Mouse (Mus musculus) layer of hippocampus, postnatal 25 days (tissue): ENCODE measurements around the gene Tmem50b. TPM values are rescaled to one million over a fixed set of nuclear protein-coding genes. Genes with fewer than 3 reads are reported as not detected.
"Not testable (repeated sequence)": the region's sequence is repeated elsewhere in the genome, so short reads cannot be mapped to it uniquely, and the experiment has no call there.

ENCODE experiments used
- DNase-seq, 2 experiments: peaks; one replicate each; pipeline ENCODE4 v3.0.0; 2022; ENCODE audit warnings: mixed read lengths in 2 of 2, low spot score in 1 of 2; ENCODE audit errors: extremely low spot score in 1 of 2
- microRNA-seq, 2 experiments: library from miRNA; unstranded; fragments of <30 nt; microRNA quantifications; one replicate each; pipeline ENCODE4 v1.2.0; 2021
- total RNA-seq, 2 experiments: library from RNA; stranded (reverse); gene quantifications; 2 replicates each; pipeline ENCODE4 v1.2.3; 2021

The Tmem50b gene
- total RNA-seq, 2 experiments from 2014 or later = 105 to 120 TPM

DNA sequence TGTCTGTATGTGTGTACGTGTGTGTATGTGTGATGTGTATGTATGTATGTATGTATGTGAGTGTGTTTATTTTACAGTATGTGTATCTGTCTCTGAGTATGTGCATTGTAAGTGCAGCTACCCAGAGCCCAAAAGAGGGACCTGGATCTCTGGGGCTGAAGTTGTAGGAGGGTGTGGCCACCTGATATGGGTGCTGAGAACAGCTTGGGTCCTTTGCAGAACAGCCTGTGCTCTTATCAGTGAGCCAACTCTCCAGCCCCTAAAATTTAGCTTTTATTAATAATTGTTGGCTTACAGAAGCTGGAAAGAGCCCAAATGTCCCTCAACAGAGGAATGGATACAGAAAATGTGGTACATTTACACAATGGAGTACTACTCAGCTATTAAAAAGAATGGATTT lies 54.0 kb downstream of the Tmem50b start:
- DNase-seq = no peak

DNA sequence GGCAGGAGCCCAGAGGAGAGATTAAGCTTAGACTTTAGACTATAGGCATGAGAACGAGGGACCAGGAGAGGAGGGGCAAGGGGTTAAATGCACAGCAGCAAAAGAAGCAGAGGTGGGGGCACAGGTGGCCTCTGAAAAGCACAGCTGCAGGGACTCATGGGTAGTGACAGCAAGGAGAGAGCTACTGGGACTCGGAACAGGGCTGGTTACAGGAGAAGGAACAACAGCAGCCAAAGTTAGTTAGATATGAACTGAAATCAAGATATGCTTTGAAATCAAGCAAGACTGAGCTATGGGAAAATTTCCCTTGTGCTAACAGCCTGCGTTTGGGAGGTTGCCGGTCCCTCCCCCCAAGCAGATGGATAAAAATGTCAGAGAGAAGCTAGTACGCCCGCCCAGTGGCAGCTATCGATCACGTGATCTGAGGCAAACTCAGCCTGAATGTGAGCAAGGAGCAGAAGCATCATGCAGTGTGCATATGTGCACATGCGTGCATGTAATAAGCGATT lies 56.0 kb downstream of the Tmem50b start:
- peak in 1 of 2 experiments; percentile 54 for DNase-seq

DNA sequence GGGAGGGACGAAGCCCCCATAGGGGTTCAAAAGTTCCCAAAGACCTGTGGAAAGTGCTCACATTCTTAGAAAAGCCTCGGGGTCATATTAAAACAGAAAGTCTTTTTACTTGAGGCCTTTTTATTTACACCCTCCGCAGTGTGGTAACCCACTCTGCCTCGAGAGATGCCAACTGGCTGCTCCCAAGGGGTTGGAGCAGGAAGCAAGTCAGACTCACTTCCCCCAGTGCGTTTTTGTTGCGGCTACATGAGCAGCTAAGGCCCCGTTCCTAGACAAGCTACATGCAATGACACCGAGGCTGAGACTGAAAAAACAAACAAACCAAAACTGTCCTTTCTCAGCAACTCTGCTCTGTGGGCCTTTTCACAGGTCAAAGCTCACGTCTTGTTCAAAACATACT lies 59.1 kb downstream of the Tmem50b start:
- DNase-seq = no peak

DNA sequence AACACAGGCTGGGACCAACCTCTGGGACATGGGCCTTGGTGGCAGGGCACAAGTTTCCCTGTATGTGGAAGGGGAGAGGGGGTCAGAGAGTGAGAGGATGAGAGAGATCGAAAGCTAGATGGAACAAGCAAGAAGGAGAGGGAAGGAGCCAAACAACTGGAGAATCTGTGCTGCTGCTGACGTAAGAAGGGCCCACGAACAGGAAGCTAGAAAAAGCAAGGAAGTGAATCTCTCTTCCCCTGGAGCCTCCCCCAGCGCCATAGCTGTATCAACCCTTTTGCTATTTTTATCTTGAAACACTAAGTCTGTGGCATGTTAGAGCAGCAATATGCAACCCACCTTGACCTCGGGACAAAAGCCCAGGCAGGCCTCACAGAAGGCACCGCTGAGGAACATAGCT lies 59.5 kb downstream of the Tmem50b start:
- DNase-seq = no peak

DNA sequence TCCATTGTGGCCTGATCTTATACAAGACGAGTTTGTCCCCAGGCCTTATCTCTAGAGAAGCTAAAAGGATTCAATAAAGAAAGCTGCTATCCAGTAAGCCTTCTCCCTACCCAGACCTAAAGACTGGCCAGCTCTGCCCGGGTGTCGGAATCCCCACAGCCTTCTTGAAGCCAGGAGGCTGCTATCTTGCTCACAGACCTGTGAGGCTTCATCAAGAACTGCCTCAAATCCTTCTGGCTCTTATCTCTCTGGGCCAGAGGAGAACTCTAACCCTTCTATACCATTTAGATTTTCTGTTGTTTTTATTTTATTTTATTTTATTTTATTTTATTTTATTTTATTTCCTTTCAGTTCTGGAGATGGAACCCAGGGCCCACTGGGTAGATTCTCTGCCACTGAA lies 60.5 kb downstream of the Tmem50b start:
- no peak for DNase-seq

DNA sequence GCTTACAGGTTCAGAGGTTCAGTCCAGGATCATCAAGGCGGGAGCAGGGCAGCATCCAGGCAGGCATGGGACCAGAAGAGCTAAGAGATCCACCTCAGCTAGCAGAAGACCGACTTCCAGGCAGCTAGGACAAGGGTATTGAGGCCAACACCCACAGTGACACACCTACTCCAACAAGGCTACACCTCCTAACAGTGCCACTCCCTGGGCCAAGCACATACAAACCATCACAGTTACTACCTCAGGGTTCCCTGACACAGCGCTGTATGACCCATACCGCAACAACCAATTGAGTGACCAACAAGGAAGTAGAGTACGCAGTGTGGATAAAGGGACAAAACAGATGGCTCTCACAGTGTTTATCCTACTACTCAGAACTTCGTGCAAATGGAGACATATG lies 61.2 kb downstream of the Tmem50b start:
- DNase-seq = no peak

DNA sequence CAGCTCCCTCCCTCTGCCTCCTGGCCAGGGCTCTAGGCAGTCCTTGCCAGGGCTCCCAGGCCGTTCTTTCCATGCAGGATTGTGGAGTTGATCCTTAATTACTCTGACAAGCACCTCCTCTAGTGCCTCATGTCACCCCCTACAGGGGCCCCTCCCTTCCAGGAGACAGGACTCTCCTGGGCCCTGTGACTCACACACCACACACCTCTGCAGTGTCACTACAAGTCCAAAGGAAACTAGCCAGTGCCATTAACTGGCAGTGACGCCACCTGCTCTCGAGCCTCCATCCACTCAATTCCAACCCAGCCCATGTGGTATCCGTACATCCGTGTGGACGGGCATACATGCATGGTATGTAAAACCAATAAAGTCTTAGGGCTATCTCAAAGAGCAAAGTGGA lies 62.7 kb downstream of the Tmem50b start:
- no peak for DNase-seq

DNA sequence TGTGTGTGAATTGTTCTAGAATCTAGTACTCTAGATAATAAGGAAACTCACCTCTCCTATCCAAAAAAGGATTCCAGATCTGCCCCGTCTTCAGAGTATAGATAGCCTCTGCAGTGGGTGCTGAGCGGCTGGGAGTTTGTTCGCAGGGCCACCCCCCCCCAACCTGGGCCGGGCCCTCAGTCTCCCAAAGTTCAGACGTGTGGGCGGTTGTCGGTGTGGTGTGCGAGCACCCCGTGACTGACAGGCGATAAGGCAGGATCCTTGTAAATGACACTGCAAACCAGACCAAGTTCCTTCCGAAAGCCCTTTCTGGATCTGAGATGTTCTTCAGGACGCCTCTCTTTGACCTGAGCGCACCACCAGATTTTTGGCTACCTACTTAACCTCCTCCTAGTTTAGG lies 63.1 kb downstream of the Tmem50b start:
- peak in 1 of 2 experiments; percentile 56 for DNase-seq

DNA sequence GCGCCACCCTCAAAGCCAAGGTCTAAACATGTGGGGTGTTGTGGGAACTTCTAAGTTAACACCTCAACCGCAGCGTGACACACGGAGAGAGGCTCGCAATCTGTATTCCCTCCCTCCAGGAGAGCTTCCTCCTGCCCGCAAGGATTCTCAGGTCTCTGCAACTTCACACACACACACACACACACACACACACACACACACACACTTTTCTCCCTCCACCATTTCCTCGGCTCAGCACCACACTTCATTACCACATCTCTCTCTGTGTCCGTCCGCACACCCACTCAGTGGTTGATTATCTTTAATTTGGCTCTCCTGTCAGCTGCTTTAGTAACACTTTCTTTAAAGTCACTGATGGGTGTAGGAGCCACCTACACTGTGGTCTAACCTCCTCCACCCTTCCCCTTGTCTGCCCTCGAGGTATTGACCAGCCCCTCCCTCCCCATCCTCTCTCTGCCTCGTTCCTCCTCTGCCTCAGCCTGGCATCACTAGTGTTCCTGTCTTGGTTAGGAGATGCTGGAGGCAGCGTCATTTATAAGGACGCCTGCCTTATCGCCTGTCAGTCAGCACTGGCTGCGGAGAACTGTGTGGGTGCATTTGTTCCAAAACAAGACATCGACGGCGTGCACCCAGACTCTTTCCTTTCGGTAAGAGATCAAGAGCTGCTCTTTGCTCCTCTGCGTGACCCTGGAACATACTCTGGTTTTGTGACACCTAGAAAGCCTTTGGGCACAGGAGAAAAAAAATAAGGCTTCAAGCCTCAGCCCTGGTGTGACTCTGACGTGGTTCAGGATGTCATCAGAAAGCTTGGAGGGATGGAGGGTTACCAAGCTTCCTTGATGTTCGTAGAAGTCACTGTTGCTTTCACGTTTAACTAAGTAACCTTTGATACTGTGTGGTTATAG lies 64.3 kb downstream of the Tmem50b start:
- no peak for DNase-seq

DNA sequence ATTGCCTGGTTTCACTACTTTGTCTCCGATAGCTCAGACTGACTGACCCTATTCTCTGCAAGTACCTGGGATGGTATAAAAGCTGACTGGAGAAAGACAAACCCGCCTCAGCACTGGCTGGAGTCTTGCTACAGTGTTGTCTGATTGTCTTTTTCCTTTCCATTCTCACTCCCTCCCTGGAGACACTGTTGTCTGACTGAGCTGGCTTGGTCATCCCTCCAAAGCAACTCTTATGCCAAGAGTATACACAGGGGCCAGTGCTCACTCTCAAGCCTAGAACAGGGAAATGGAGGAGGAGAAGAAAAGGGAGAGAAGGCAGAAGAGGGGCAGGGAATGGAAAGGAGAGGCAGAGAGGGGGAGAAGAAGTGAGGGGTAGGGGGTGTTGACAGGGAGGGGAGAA lies 65.2 kb downstream of the Tmem50b start:
- DNase-seq = no peak

DNA sequence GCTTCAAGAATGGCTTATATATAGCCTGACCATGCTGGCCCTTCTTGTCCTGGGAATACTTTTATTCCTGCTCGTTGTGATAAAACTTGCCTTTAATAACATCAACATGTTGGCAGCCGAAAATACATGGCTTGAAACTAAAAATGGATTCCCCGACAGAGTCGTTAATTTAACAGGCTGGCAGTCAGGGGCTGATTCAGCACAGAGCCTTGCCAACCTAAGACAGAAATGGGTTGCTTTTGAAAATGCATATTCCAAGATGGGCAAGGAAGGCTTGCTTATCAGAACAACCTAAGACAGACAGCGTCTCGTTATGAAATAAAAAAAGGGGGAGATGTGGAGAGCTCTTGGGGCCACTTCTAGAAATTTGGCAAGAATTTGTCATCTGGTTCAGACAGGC lies 65.7 kb downstream of the Tmem50b start:
- no peak for DNase-seq

DNA sequence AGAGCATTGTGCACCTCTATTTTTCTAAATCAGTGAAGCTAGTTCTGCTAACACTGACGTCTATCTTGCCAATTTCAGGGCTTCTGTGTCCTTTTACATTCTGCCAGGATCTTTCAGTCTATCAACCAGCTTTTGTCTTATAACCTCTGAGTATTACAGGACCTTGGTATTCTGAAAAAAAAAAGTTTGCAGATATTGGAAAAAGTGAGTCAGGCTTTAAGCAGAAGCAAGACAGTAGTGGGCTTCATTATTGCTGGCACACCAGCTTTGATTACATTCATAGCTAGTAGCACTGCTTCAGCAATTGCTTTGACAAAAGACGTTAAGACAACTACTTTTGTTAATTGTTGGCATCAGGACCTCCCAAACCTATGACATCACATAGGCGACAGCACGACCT lies 66.8 kb downstream of the Tmem50b start:
- not testable (repeated sequence) for DNase-seq

DNA sequence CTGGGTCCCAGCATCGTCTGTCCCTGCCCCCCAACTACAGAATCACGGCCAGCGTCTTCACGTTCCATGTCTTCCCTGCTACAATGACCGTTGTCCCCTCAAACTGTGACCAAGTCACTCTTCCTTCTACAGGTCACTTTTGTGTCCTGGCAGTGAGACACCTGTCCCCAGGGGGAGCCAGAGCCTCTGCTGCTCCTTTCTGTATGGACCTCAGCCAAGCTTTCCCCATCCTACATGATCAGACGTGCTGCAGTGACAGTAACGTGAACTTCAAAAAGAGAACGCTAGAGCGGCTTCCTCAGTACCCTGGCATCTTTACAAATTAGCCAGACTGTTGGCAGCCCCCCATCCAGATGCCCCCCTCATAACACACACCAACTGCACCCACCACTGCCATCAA lies 69.0 kb downstream of the Tmem50b start:
- no peak for DNase-seq

DNA sequence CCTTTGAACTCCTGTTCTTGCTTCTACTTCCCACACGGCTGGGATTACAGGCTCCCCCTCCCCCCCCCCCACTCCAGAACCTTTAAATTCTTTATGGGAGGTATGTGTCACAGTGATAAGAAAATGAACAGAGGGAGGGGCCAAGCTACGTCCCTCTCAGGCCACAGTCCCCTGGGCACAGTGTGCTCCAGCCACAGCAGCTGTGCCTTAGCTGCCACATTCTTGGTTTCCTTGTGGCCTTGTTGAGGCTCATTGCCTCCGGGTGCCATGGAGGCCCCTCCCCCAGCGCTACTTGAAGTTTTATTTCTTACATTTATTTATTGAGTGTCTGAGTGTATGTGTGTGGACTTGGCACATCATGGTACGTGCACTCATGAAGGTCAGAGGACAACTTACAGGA lies 70.1 kb downstream of the Tmem50b start:
- DNase-seq = no peak

DNA sequence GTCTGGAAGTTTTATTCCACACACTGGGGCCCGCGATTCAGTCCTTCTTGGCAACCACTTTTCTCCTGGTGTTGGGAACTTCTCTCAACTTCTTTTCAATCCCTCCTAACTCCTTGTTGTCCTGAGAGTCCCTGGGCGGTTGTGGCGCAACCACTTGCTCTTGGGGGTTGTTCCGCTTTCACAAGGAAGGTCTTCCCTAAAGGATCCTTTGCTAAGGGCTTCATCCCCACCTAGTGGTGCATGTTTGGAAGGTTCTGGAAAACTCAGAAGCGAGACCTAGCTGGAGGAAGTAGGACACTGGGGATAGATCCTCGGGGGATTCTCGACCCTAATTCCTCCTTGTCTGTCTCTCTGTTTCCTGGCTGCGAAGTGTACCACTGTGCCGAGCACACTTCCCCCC lies 70.5 kb downstream of the Tmem50b start:
- DNase-seq = no peak

DNA sequence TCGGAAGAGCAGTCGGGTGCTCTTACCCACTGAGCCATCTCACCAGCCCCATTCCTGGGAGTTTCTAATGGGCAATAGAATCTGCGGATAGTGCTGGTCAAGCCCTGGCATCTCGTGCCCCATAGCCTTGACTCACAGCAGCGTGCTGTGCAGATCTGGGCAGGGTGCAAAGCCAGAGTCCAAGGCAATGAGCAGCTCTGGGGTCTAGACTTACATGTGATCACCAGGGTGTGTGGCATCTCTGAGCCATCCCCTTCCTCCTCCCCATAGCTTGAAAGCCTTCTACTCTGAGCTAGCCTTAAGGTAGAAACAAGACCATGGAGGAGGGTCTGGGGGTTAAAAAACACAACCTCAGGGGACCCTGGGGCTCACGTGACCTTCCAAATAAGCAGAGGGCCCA lies 71.3 kb downstream of the Tmem50b start:
- no peak for DNase-seq

Small RNA genes lying within 50 kb of the gene (microRNA-seq; reads per million reads assigned to microRNA genes)
- gene Mir6367 = 0 reads per million in 2 experiments

Other genes starting within 250 kb of the Tmem50b start
- gene Ifnar2, start 225.0 kb downstream of the Tmem50b start, total RNA-seq = 10 to 100 TPM; 23.8 TPM
- not detected for gene Gm21970, start 206.1 kb downstream of the Tmem50b start, total RNA-seq
- 10 to 100 TPM in 1 of 2 experiments, 1 to 10 TPM in 1; 9.7 to 11.2 TPM for gene Il10rb, start 191.6 kb downstream of the Tmem50b start, total RNA-seq
- 10 to 100 TPM; 48.8 to 55.6 TPM for gene Ifnar1, start 112.6 kb downstream of the Tmem50b start, total RNA-seq
- 10 to 100 TPM; 61.5 to 71.9 TPM for gene Ifngr2, start 50.7 kb downstream of the Tmem50b start, total RNA-seq
- gene Dnajc28, start 21.2 kb upstream of the Tmem50b start, total RNA-seq = 10 to 100 TPM in 1 of 2 experiments, 1 to 10 TPM in 1; 8.2 to 10.3 TPM
- gene Gart, start 49.2 kb upstream of the Tmem50b start, total RNA-seq = 10 to 100 TPM; 46.6 to 47.7 TPM
- gene Son, start 49.7 kb upstream of the Tmem50b start, total RNA-seq = 100 to 1,000 TPM; 212 to 264 TPM
- gene Donson, start 91.0 kb upstream of the Tmem50b start, total RNA-seq = 10 to 100 TPM; 19.4 to 23.5 TPM
- 100 to 1,000 TPM in 1 of 2 experiments, 10 to 100 TPM in 1; 87.4 to 109 TPM for gene Cryzl1, start 131.2 kb upstream of the Tmem50b start, total RNA-seq
- gene Itsn1, start 131.5 kb upstream of the Tmem50b start, total RNA-seq = 100 to 1,000 TPM; 137 to 156 TPM